Mouse (Mus musculus): ENCODE measurements around the gene Add3.

DNA sequence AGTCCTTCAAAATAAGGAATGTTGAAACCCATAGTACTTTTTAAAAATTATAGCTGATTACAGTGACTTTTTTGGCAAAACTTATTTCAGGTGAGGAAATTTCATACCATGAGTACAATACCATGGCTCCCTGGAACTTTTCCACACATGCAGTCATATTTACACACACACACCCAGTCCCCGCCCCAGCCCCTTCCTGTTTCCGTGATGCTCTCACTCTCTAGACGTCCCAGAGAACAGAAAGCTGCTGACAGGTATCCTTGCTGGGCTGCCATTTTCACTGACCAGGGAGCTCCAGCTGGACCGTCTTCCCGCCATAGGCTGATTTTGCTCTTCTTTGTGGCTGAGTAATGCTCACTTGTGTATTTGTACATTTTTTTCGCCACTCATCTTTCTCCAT, 101.6 kb downstream of the Add3 start:
- no peak for TF ChIP-seq CTCF (conservative IDR thresholded peaks at IDR 0.05; ENCODE audit: low read length)
- no peak for TF ChIP-seq POU5F1 (IDR thresholded peaks at IDR 0.05; ENCODE audit: borderline replicate concordance, low read length)

All from E14TG2a.4 (cell line).